In the genomic region with DNA sequence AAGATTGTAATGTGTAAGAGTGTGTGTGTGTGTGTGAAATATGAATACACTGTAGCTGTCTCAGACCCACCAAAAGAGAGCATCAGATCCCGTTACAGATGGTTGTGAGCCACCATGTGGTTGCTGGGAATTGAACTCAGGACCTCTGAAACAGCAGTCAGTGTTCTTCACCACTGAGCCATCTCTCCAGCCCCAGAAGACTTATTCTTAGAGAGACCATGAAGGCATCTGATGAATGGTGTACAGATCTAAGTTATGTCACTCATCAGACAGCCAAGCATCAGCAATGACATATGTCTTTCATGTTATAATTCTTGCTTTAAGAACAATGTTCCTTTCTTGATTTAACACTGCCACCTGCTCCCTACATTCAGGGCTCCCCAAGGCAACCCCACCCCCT, we compare ENCODE assay signal across 23 mouse cellular contexts. TPM values are rescaled to one million over a fixed set of nuclear protein-coding genes. Genes with fewer than 3 reads are reported as not detected.
DNase-seq lines count a peak whose midpoint lies in the region; TF ChIP-seq lines count a peak whose summit lies in the region.
"Had no signal": no experiment of that assay in that cellular context is flagged by ENCODE, and none has a peak within 500 bp of the region (broad histone marks: within the 10 kb centered on the region; RNA-seq: fewer than 3 reads in every experiment).

No protein-coding gene starts in this region.

- no peak for TF ChIP-seq CTCF in heart, adult 2 months (IDR thresholded peaks at IDR 0.05)
- no peak for TF ChIP-seq CTCF in testis, adult 2 months (IDR thresholded peaks at IDR 0.05; ENCODE audit: control insufficient read depth, insufficient read depth, insufficient replicate concordance, low read depth, low read length)
- no peak for TF ChIP-seq CTCF in CH12.LX (conservative IDR thresholded peaks at IDR 0.05 in 1 of 2, IDR thresholded peaks at IDR 0.05 in 1 of 2; ENCODE audit: low read depth in 2 of 2, low read length in 2 of 2)
- TF ChIP-seq CTCF in MEL (IDR thresholded peaks at IDR 0.05 in 2 of 3, conservative IDR thresholded peaks at IDR 0.05 in 1 of 3; ENCODE audit: control insufficient read depth in 1 of 3, insufficient read depth in 1 of 3, low read depth in 2 of 3, low read length in 3 of 3, poor library complexity in 1 of 3, severe bottlenecking in 1 of 3), result no peak

- WGBS in heart, adult 2 months, result 87% methylated on average over 1 of the region's 1 CpGs

- peak; percentile 31 for DNase-seq in heart, adult 11 months
- no peak for DNase-seq in heart, adult 2 months
- no peak for DNase-seq in testis, postnatal 14 days (ENCODE audit: low spot score)
- no peak for DNase-seq in CH12.LX (ENCODE audit: extremely low read depth)
- no peak for DNase-seq in MEL (ENCODE audit: low read depth, low spot score)
- DNase-seq in urinary bladder, adult 18-20 months (ENCODE audit: low spot score in 2 of 2), result no peak
- DNase-seq in layer of hippocampus, adult 9-10 months (ENCODE audit: low spot score), result no peak
- DNase-seq: adrenal gland, adult 2 months; adrenal gland, adult 8-10 months; adrenal gland, postnatal 10 days; adrenal gland, postnatal 14 days; adrenal gland, postnatal 25 days; adrenal gland, postnatal 36 days; B cell, adult 2 months; cerebellum, adult 11 months; cerebellum, adult 11-12 months; cerebellum, adult 18-20 months; cerebellum, adult 2 months had no signal

- H3K9me3 ChIP-seq in CH12.LX (replicated peaks; ENCODE audit: low read length) (no peaks in the 10 kb centered on the region), MEL (replicated peaks; ENCODE audit: insufficient read depth, low read length) (no peaks in the 10 kb centered on the region)
- H3K9me3 ChIP-seq: G1E had no signal

- H3K79me2 ChIP-seq in heart, adult 2 months (replicated peaks; ENCODE audit: control insufficient read depth, insufficient read depth, low read length), result no peaks in the 10 kb centered on the region
- no peaks in the 10 kb centered on the region for H3K79me2 ChIP-seq in CH12.LX (replicated peaks; ENCODE audit: control insufficient read depth, extremely low read depth, insufficient read depth, poor library complexity, severe bottlenecking)
- H3K79me2 ChIP-seq in MEL (ENCODE audit: control insufficient read depth, insufficient read depth, low read length, poor library complexity), result no peaks in the 10 kb centered on the region

- peaks cover 4% of the 10 kb centered on the region for H3K4me1 ChIP-seq in heart, adult 2 months (ENCODE audit: control insufficient read depth, insufficient read depth, low read length)
- H3K4me1 ChIP-seq in testis, adult 2 months (ENCODE audit: control insufficient read depth, insufficient read depth, low read length), result no peaks in the 10 kb centered on the region
- H3K4me1 ChIP-seq in CH12.LX (ENCODE audit: control insufficient read depth in 1 of 2, insufficient read depth in 2 of 2) (peaks cover 0 to 7% of the 10 kb centered on the region in 2 experiments; a peak in 2 of 4 replicates), MEL (ENCODE audit: control insufficient read depth in 1 of 2, insufficient read depth in 2 of 2, low read length in 2 of 2) (peaks cover 0 to 7% of the 10 kb centered on the region in 2 experiments; a peak in 3 of 4 replicates)

- TF ChIP-seq POLR2A in heart, adult 2 months (IDR thresholded peaks at IDR 0.05; ENCODE audit: insufficient read depth, low read depth, low read length), result no peak
- TF ChIP-seq POLR2A in testis, adult 2 months (IDR thresholded peaks at IDR 0.05; ENCODE audit: control insufficient read depth, low read depth, low read length), result no peak
- no peak for TF ChIP-seq POLR2A in CH12.LX (IDR thresholded peaks at IDR 0.05; ENCODE audit: low read depth, low read length)
- TF ChIP-seq POLR2A in MEL (IDR thresholded peaks at IDR 0.05; ENCODE audit: control insufficient read depth in 1 of 2, insufficient read depth in 1 of 2, low read depth in 1 of 2, low read length in 2 of 2, poor library complexity in 1 of 2), result no peak

- intact Hi-C loops in heart, adult 2 months (cut with DNase I), result no loop called here

- H3K9ac ChIP-seq in heart, adult 2 months (ENCODE audit: low read depth, low read length), result no peak overlapping the region
- H3K9ac ChIP-seq in CH12.LX (ENCODE audit: insufficient read depth, low read depth) (no peak overlapping the region), MEL (ENCODE audit: control insufficient read depth, low read depth, low read length, poor library complexity, severe bottlenecking) (no peak overlapping the region)

- no peak overlapping the region for H3K4me3 ChIP-seq in heart, adult 2 months
- H3K4me3 ChIP-seq in testis, adult 2 months (ENCODE audit: control insufficient read depth, low read depth, low read length), result peak overlapping the region; percentile 75
- H3K4me3 ChIP-seq in CH12.LX (replicated peaks in 1 of 3; ENCODE audit: low read depth in 2 of 3, low read length in 2 of 3, poor library complexity in 1 of 3) (no peak overlapping the region), MEL (ENCODE audit: control insufficient read depth in 1 of 2, insufficient read depth in 1 of 2, low read depth in 2 of 2, low read length in 2 of 2) (no peak overlapping the region)

- in situ Hi-C loops in CH12.LX (cut with MboI; ENCODE audit: low pct_ligation_motif_present, low pct_unique_long_range_greater_than_20kb, low sequenced_read_pairs), result no loop called here

- dilution Hi-C loops in CH12.LX (cut with MboI; ENCODE audit: extremely low pct_ligation_motif_present, extremely low pct_unique_long_range_greater_than_20kb, low sequenced_read_pairs), result no loop called here

- no peak overlapping the region for H3K27ac ChIP-seq in heart, adult 2 months
- H3K27ac ChIP-seq in testis, adult 2 months (ENCODE audit: control insufficient read depth, insufficient read depth, low read depth, low read length), result no peak overlapping the region
- H3K27ac ChIP-seq in CH12.LX (ENCODE audit: insufficient read depth, low read depth), result no peak overlapping the region
- H3K27ac ChIP-seq in MEL (ENCODE audit: control insufficient read depth, low read depth, low read length), result no peak overlapping the region

- no peaks in the 10 kb centered on the region for H3K36me3 ChIP-seq in heart, adult 2 months (ENCODE audit: control insufficient read depth, insufficient read depth, low read length)
- H3K36me3 ChIP-seq in testis, adult 2 months (ENCODE audit: control insufficient read depth, insufficient read depth, low read length), result no peaks in the 10 kb centered on the region
- no peaks in the 10 kb centered on the region for H3K36me3 ChIP-seq in CH12.LX (replicated peaks in 1 of 2; ENCODE audit: control insufficient read depth in 1 of 2, insufficient read depth in 1 of 2, low read length in 1 of 2)
- H3K36me3 ChIP-seq in MEL (ENCODE audit: control insufficient read depth in 1 of 2, insufficient read depth in 2 of 2, low read length in 2 of 2), result peaks cover 0 to 6% of the 10 kb centered on the region in 2 experiments; a peak in 2 of 4 replicates
- H3K36me3 ChIP-seq: G1E had no signal

- no peak for TF ChIP-seq EP300 in heart, adult 2 months (IDR thresholded peaks at IDR 0.05; ENCODE audit: insufficient read depth, low read depth, low read length)
- TF ChIP-seq EP300 in CH12.LX (IDR thresholded peaks at IDR 0.05; ENCODE audit: low read length) (no peak), MEL (IDR thresholded peaks at IDR 0.05; ENCODE audit: low read depth in 1 of 2, low read length in 2 of 2) (no peak)

- no peak overlapping the region for H3K4me2 ChIP-seq in CH12.LX (ENCODE audit: insufficient read depth, low read depth, poor library complexity, severe bottlenecking)

- TF ChIP-seq RAD21 in CH12.LX (IDR thresholded peaks at IDR 0.05; ENCODE audit: low read depth, low read length) (no peak), MEL (IDR thresholded peaks at IDR 0.05; ENCODE audit: low read depth, low read length) (no peak)

- no peaks in the 10 kb centered on the region for H3K27me3 ChIP-seq in heart, adult 2 months (ENCODE audit: control insufficient read depth, insufficient read depth, low read length)
- no peaks in the 10 kb centered on the region for H3K27me3 ChIP-seq in testis, adult 2 months (ENCODE audit: control insufficient read depth, insufficient read depth, low read length)
- H3K27me3 ChIP-seq in CH12.LX (replicated peaks), result peaks cover 1% of the 10 kb centered on the region
- peaks cover 0 to 2% of the 10 kb centered on the region in 2 experiments; a peak in 1 of 4 replicates for H3K27me3 ChIP-seq in MEL (ENCODE audit: control insufficient read depth in 1 of 2, insufficient read depth in 2 of 2, low read length in 2 of 2)
- H3K27me3 ChIP-seq: Patski had no signal

TF ChIP-seq in CH12.LX, 34 proteins besides CTCF, POLR2A, EP300 and RAD21:
- TF ChIP-seq TBP (conservative IDR thresholded peaks at IDR 0.05; ENCODE audit: low read depth, low read length) (peak; percentile 59; the same call in 1 of the 2 replicates), NELFE (IDR thresholded peaks at IDR 0.05; ENCODE audit: low read depth, low read length) (no peak)

TF ChIP-seq in MEL, 35 proteins besides CTCF, POLR2A, EP300 and RAD21:
- TF ChIP-seq TBP (IDR thresholded peaks at IDR 0.05; ENCODE audit: low read depth, low read length) (peak; percentile 56; the same call in 1 of the 2 replicates), GABPA (IDR thresholded peaks at IDR 0.05; ENCODE audit: low read depth, low read length) (no peak)
TF ChIP-seq in MEL: peak in this region for 1.

RNA-seq across cellular contexts. Expression of gene Txndc2, which starts 2.8 kb away (rescaled TPM):
- not detected for total RNA-seq in heart, adult 2 months (2021)
- polyA plus RNA-seq in heart, adult 2 months (2012; rRNA removed), result 0.09 and 0.12 TPM in 2 replicates
- 219 and 252 TPM in 2 replicates for polyA plus RNA-seq in testis, adult 2 months (2012; rRNA removed)
- total RNA-seq in CH12.LX (2012; rRNA removed) (not detected in 2 replicates), CH12.LX (2014; rRNA removed) (not detected in 2 replicates), MEL (2012; rRNA removed) (not detected in 2 replicates)
- polyA plus RNA-seq in CH12.LX (2012; ENCODE audit: insufficient read length, low read depth) (not detected in 2 replicates), MEL (2012; ENCODE audit: insufficient read depth in 1 of 2, insufficient read length in 2 of 2, low read depth in 1 of 2, low replicate concordance in 2 of 2, missing spikeins in 1 of 2) (not detected)
- polyA plus RNA-seq: activated CD4-positive, CD25-positive, alpha-beta regulatory T cell, adult 4 months; CD4-positive, CD25-positive, alpha-beta regulatory T cell, adult 4 months; G1E; Patski had no signal

RNA-seq across cellular contexts. Expression of gene Vapa, which starts 25.8 kb away (rescaled TPM):
- 10 to 100 TPM; 86.1 to 91.4 TPM for total RNA-seq in heart, adult 2 months (2021)
- 14.3 and 21.0 TPM in 2 replicates for polyA plus RNA-seq in heart, adult 2 months (2012; rRNA removed)
- polyA plus RNA-seq in testis, adult 2 months (2012; rRNA removed), result 32.0 and 36.9 TPM in 2 replicates
- total RNA-seq in CH12.LX (2012; rRNA removed) (51.4 and 61.7 TPM in 2 replicates), CH12.LX (2014; rRNA removed) (151 and 170 TPM in 2 replicates), MEL (2012; rRNA removed) (56.7 and 60.2 TPM in 2 replicates)
- polyA plus RNA-seq in CH12.LX (2012; ENCODE audit: insufficient read length, low read depth) (143 and 158 TPM in 2 replicates), MEL (2012; ENCODE audit: insufficient read depth in 1 of 2, insufficient read length in 2 of 2, low read depth in 1 of 2, low replicate concordance in 2 of 2, missing spikeins in 1 of 2) (100 to 1,000 TPM in 1 of 2 experiments, 10 to 100 TPM in 1; 85.3 to 507 TPM)

Comparison
In these comparisons a context has a peak if more than half of its experiments do, and no peak if none do; other contexts are left out.
1. RNA of gene Txndc2, which starts 2.8 kb away (polyA plus RNA-seq): 219 to 252 TPM in testis, adult 2 months; 0.09 to 0.12 TPM in heart, adult 2 months, not detected in CH12.LX and not detected in MEL; every median in the first group is over 100 times any median in the second.